Mouse (Mus musculus): ENCODE measurements around the gene Foxj2.
A peak's percentile ranks its signal among the peaks of the same experiment; 100 is the strongest.

The Foxj2 gene

DNA sequence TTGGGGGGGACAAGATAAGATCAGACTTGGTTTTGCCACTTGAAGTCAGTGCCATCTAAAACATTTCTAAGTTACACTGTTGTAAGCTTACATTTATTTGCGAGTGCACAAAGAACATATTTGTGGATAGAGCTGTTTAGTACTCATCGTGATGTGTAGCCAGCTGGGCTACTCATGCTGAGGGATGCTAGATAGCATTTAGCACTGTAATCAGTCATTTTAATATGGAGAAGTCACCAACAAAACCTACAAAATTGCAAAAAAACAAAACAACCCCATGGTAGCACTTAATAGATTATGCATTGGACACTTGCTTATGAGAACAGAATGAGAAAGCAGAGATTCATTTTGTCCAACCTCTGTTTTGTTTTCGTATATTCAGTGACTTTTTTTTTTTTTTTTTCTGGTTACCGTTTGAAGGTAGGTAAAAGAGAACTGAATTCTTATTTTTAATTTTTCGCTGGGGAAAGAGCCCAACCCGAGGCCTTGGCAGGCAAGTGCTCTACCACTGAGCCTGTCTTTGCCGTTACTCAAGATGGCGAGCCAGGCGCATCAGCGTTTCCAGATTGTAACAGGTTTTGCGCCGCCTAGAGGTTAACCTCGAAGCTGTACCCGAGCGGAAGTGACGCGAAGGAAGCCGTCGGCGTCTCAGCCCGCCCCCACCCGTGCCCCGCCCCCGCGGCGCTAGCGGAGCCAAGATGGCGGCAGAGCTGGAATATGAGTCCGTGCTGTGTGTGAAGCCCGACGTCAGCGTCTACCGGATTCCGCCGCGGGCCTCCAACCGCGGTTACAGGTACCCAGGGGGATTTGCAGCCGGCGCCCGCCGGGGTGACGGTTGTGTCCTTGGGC, 54.4 kb downstream of the Foxj2 start, which contains the start of gene Necap1:
Necap1 (plus strand) TSS at position 604 of the 849 bp plus-strand sequence.
- peak; percentile 94 to 95 for DNase-seq (ENCODE audit: low spot score in 2 of 2)

DNA sequence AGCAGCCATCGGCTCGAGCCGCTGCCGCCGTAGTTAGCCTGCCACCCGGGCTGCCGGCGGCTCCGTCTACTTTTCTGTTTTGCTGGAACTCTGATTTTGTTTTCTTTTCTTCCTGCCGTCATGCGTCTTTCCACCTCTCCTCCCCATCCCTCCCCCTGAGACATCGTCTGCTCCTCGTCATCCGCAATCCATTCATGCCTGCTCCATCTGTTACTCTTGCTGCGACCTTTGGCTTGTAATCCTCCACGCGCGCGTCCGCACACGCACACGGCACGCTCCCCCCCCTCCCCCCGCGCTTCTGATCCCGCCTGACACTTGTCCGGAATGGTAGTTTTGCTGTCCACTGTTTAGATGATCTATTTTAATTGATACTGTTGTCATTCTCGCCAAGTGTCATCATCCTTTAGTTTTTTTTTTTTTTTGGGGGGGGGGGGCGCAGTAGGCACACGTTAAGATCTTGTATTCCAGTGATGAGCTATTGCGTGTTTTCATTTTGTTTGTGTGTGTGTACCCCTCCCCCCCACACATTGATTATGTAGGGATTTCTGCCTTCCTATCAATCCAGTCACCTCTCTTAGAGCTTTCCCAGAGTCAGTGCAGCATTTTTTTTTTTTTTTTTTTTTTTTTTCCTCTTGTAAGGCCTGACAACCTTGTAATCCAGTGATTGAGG, 55.1 kb downstream of the Foxj2 start:
- no peak for DNase-seq (ENCODE audit: low spot score in 2 of 2)

DNA sequence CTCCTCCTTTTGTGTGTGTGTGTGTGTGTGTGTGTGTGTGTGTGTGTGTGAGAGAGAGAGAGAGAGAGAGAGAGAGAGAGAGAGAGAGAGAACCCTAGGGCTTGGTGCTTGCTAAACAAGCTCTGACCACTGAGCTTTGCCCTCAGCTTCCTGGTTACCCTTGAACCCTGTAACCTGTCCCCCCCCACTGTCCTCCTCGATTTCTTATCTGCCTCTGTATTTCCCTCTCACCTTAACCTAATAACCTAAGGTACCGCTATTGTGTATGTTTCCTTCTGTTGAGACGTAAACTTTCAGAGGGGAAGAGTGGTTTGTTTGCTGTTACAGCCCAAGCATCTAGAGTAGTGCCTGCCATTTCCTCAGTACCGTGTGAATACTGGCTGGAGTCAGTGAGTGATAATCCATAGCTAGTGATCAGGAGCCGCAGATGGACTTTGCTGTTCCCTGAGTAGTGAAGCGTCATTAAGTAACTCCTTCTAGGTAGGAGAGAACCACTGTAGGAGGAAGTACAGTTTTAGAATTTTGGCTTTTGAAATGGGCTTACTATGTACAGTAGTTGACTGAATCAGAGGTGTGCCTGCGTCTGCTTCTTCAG, 59.5 kb downstream of the Foxj2 start:
- no peak for DNase-seq (ENCODE audit: low spot score in 2 of 2)

DNA sequence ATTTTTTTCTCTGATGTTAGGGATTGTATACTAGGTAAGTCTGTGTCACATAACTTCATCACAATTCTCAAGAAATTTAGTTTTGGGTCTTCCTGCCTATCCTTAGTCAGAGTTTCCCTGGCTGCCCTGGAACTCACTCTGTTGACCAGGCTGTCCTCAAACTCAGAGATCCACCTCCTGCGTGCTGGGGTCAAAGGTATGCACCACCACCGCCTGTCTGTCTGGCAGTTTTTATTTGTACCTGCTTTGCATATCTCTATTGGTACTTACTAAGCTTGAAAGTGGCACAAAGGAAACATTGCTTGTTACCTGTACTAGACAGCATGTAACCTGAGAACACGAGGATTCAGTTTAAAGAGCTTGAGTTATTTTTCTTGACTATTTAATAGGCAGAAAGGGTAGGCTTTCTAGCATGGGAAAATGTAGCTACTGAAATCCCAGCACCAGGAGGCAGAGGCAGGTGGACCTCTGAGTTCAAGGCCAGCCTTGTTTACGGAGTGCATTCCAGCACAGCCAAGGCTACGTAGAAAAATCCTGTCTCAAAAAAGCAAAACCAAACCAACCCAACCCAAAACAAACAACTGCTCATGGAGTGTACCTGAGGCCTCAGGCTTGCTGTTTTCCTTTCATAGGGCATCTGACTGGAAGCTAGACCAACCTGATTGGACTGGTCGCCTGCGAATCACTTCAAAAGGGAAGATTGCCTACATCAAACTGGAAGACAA, 60.2 kb downstream of the Foxj2 start:
- DNase-seq (ENCODE audit: low spot score in 2 of 2): no peak

DNA sequence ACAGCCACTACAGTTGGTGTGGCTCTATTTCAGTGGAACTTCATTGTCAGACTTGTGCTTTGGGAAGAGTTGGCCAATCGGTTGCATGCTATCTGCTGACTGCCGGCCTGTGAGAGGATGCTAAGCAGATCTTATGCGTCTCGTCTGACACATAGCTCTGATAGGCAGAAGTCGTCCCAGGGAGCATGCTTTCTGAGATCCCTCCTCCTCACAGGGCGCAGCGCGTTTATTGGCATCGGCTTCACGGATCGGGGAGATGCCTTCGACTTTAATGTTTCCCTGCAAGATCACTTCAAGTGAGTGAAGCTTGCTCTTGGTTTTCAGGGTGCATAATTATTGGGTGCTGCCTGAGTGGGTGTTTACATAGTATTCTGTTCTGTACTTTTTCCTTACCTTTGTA, 61.6 kb downstream of the Foxj2 start:
- DNase-seq (ENCODE audit: low spot score in 2 of 2): no peak

DNA sequence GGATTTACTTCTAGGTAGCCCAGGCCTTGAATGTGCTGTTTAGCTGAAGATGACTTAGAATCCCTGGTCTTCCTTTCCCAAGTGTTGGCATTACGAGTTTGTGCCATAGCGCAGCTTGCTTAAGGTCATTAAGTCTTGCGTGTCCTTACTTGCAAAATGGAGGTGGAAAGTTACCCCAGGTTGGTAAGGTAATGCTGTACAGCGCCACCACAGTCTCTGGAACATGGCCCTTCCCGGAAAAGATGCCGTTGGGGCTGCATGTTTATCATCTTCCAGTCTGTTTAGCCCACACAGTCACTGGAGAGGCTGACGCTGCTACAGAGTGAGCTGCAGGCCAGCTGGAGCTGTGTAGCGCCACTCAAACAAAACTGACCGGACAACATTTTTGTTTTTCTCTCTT, 63.9 kb downstream of the Foxj2 start:
- no peak for DNase-seq (ENCODE audit: low spot score in 2 of 2)

DNA sequence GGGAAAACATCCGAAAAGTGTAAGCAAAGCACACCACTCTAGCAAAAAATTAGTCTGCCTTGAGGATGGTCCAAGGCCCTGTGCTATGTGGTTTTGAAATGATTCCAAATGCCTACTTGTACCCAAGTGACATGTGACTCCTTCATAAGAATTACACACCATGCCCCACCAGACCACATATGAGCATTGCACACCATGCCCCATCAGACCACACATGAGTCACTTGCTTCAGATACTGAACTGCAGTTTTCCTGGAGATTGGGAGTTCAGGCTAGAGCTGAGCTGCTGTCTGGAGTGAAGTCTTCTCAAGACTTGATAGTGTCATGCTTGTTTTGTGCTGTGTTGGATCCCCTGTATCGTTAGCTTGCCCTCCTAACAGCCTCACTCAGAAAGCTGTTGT, 69.9 kb downstream of the Foxj2 start:
- no peak for DNase-seq (ENCODE audit: low spot score in 2 of 2)

DNA sequence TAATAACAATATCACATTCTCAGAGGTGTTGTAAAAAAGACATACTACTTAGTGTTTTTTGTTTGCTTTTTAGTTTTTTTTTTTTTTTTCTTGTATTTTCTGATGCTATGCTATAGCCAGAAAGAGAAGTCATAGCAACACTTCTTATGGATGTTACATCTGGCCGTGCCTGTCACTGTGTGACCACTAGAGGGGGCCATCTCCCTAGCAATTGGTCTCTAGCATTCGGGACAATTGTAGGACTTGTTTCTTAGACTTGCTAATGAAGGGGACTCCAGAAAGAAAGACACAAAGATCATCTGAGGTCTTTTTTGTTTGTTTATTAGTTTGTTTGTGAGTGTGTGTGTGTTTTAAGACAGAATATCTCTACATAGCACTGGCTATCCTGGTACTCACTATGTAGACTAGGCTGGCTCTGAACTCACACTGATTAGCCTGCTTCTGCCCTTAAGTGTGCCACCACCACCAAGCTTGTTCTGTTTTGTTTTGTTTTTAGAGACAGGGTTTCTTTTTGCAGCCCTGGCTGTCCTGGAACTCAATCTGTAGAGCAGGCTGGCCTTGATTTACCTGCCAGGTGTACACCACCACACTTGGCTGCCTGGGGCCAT, 72.8 kb downstream of the Foxj2 start:
- peak; percentile 52 to 62 for DNase-seq (ENCODE audit: low spot score in 2 of 2)
